Mouse (Mus musculus) neural tube, embryonic 11.5 days (tissue): Measurements from ENCODE around the gene Cbfa2t2. TPM values are rescaled to one million over a fixed set of nuclear protein-coding genes. Genes with fewer than 3 reads are reported as not detected.
A peak's percentile ranks its signal among the peaks of the same experiment; 100 is the strongest.

Source experiments
- ATAC-seq: fragments of 200-750 bp; cut with Nextera tagmentation; 2 replicates; pipeline ENCODE4 v1.8.0; 2017; ENCODE audit warnings: moderate number of reproducible peaks, mild to moderate bottlenecking, moderate TSS enrichment, moderate library complexity; ENCODE audit not compliant: insufficient read depth, low FRiP score, low TSS enrichment
- DNase-seq: peaks from one replicate; pipeline ENCODE4 v3.0.0-alpha.2; 2015; ENCODE audit warnings: low spot score
- H3K27ac ChIP-seq: fragments of 300-500 bp; sonication (generic); 2 replicates; pipeline ENCODE4 v1.5.1; 2014; ENCODE audit warnings: low read depth, mild to moderate bottlenecking, low read length
- H3K27me3 ChIP-seq: fragments of 300-500 bp; sonication (generic); 2 replicates; pipeline ENCODE4 v1.6.1; 2014; ENCODE audit warnings: mild to moderate bottlenecking, low read length, mixed read lengths; ENCODE audit not compliant: control insufficient read depth, insufficient read depth
- H3K36me3 ChIP-seq: fragments of 300-500 bp; sonication (generic); 2 replicates; pipeline ENCODE4 v1.6.1; 2014; ENCODE audit warnings: mild to moderate bottlenecking, low read length, moderate library complexity, mixed read lengths; ENCODE audit not compliant: control insufficient read depth, insufficient read depth
- H3K4me1 ChIP-seq: fragments of 300-500 bp; sonication (generic); 2 replicates; pipeline ENCODE4 v1.6.1; 2014; ENCODE audit warnings: low read length, mixed read lengths; ENCODE audit not compliant: control insufficient read depth, insufficient read depth
- H3K4me2 ChIP-seq: fragments of 300-500 bp; sonication (generic); 2 replicates; pipeline ENCODE4 v1.6.1; 2014; ENCODE audit warnings: low read depth, mild to moderate bottlenecking, moderate library complexity
- H3K4me3 ChIP-seq: fragments of 300-500 bp; sonication (generic); 2 replicates; pipeline ENCODE4 v1.5.1; 2014; ENCODE audit warnings: low read depth, low read length
- H3K9ac ChIP-seq: fragments of 300-500 bp; sonication (generic); 2 replicates; pipeline ENCODE4 v1.6.1; 2014; ENCODE audit warnings: mild to moderate bottlenecking, low read length
- H3K9me3 ChIP-seq: fragments of 300-500 bp; sonication (generic); 2 replicates; pipeline ENCODE4 v1.6.1; 2016; ENCODE audit warnings: low read length; ENCODE audit not compliant: control insufficient read depth
- WGBS: fragments of 180-500 bp; shearing (Covaris S2); extraction: QIAGEN DNeasy Blood & Tissue Kit; methylation state at CpG from one replicate; pipeline ENCODE4 v1.1.7; 2014; 5-methylcytosine and 5-hydroxymethylcytosine counted together
- polyA plus RNA-seq: library from polyadenylated mRNA; unstranded; fragments of >200 nt; fragmentation: Nextera tagmentation; extraction: Ambion mirVana; gene quantifications from 2 replicates; pipeline ENCODE4 v1.2.1, GENCODE M21; 2014

Cbfa2t2 gene
- polyA plus RNA-seq, 1 experiment from 2014 or later: 63.6 TPM

GRCm38 (mm10) chr2:154420942-154421731 lies 15.1 kb upstream of the Cbfa2t2 start:
- peaks cover 5% of the 10 kb centered on the region for H3K4me1 ChIP-seq

GRCm38 (mm10) chr2:154422181-154422580 lies 14.1 kb upstream of the Cbfa2t2 start:
- DNase-seq (no peak), ATAC-seq (no peak)
- Histone ChIP-seq H3K9me3 (no peaks in the 10 kb centered on the region), H3K4me1 (peaks cover 5% of the 10 kb centered on the region), H3K4me3 (no peak overlapping the region), H3K27me3 (no peaks in the 10 kb centered on the region), H3K36me3 (no peaks in the 10 kb centered on the region), H3K27ac (no peak overlapping the region), H3K9ac (no peak overlapping the region), H3K4me2 (no peak overlapping the region)
- WGBS: 73% methylated on average over 5 of the region's 5 CpGs

More at GRCm38 (mm10) chr2:154420942-154421731, 15.1 kb upstream of the Cbfa2t2 start:
- no peaks in the 10 kb centered on the region for H3K9me3 ChIP-seq
- H3K27ac ChIP-seq: peak overlapping the region; percentile 79
- no peak overlapping the region for H3K4me2 ChIP-seq
- H3K4me3 ChIP-seq: no peak overlapping the region
- DNase-seq: peak; percentile 74
- 21% methylated on average over 7 of the region's 7 CpGs for WGBS
- H3K27me3 ChIP-seq: no peaks in the 10 kb centered on the region
- H3K36me3 ChIP-seq: no peaks in the 10 kb centered on the region
- H3K9ac ChIP-seq: peak overlapping the region; percentile 3; the same call in 1 of the 2 replicates
- ATAC-seq: peak; percentile 90

- Histone ChIP-seq H3K4me2 (no peak overlapping the region), H3K4me3 (no peak overlapping the region), H3K9me3 (no peaks in the 10 kb centered on the region), H3K27ac (no peak overlapping the region), H3K27me3 (no peaks in the 10 kb centered on the region; the same call in 1 of the 2 replicates), H3K9ac (no peak overlapping the region), H3K4me1 (peaks cover 10% of the 10 kb centered on the region), H3K36me3 (no peaks in the 10 kb centered on the region)
- WGBS: 87% methylated on average over 2 of the region's 2 CpGs
- DNase-seq (no peak), ATAC-seq (no peak)
Measured at GRCm38 (mm10) chr2:154423548-154423947, 12.7 kb upstream of the Cbfa2t2 start.

- H3K4me3 ChIP-seq: no peak overlapping the region
- H3K4me2 ChIP-seq: no peak overlapping the region
- ATAC-seq (no peak), DNase-seq (no peak)
- H3K27ac ChIP-seq: peak overlapping the region; percentile 77; the same call in 1 of the 2 replicates
- H3K9ac ChIP-seq: no peak overlapping the region
- H3K27me3 ChIP-seq: no peaks in the 10 kb centered on the region; the same call in 1 of the 2 replicates
- H3K9me3 ChIP-seq: no peaks in the 10 kb centered on the region
- peaks cover 10% of the 10 kb centered on the region for H3K4me1 ChIP-seq
- no peaks in the 10 kb centered on the region for H3K36me3 ChIP-seq
- WGBS: 86% methylated on average over 3 of the region's 3 CpGs
Measured at GRCm38 (mm10) chr2:154425522-154425921, 10.8 kb upstream of the Cbfa2t2 start.

- WGBS: 1% methylated on average over 24 of the region's 25 CpGs
- H3K36me3 ChIP-seq: no peaks in the 10 kb centered on the region
- H3K27ac ChIP-seq: peak overlapping the region; percentile 77
- H3K4me2 ChIP-seq: peak overlapping the region; percentile 48
- no peaks in the 10 kb centered on the region; the same call in 1 of the 2 replicates for H3K27me3 ChIP-seq
- ATAC-seq (peak; percentile 89), DNase-seq (peak; percentile 80)
- H3K4me3 ChIP-seq: peak overlapping the region; percentile 24
- H3K4me1 ChIP-seq: peaks cover 7% of the 10 kb centered on the region; the same call in 1 of the 2 replicates
- H3K9me3 ChIP-seq: no peaks in the 10 kb centered on the region
- peak overlapping the region; percentile 52 for H3K9ac ChIP-seq
Measured at GRCm38 (mm10) chr2:154426188-154426904, 9.9 kb upstream of the Cbfa2t2 start.

GRCm38 (mm10) chr2:154426905-154427852 lies 9.1 kb upstream of the Cbfa2t2 start:
- Histone ChIP-seq H3K4me1 (0 out of 2 replicates have a peak, but pooled peaks cover 5% of the 10 kb centered on the region), H3K27me3 (no peaks in the 10 kb centered on the region; the same call in 1 of the 2 replicates), H3K9me3 (no peaks in the 10 kb centered on the region), H3K4me3 (peak overlapping the region; percentile 24; the same call in 1 of the 2 replicates), H3K4me2 (peak overlapping the region; percentile 48), H3K27ac (peak overlapping the region; percentile 77), H3K36me3 (no peaks in the 10 kb centered on the region), H3K9ac (peak overlapping the region; percentile 52)
- DNase-seq: no peak
- 0 out of 2 replicates have a peak, but pooled peaks have one; percentile 5 for ATAC-seq
- WGBS: 26% methylated on average over 11 of the region's 11 CpGs

- 15% methylated on average over 17 of the region's 17 CpGs for WGBS
- H3K9ac ChIP-seq: no peak overlapping the region
- peak overlapping the region; percentile 42; the same call in 1 of the 2 replicates for H3K27ac ChIP-seq
- 0 out of 2 replicates have a peak, but pooled peaks cover 5% of the 10 kb centered on the region for H3K4me1 ChIP-seq
- H3K9me3 ChIP-seq: no peaks in the 10 kb centered on the region
- no peaks in the 10 kb centered on the region; the same call in 1 of the 2 replicates for H3K27me3 ChIP-seq
- no peak for ATAC-seq
- H3K36me3 ChIP-seq: no peaks in the 10 kb centered on the region
- no peak overlapping the region for H3K4me2 ChIP-seq
- DNase-seq: peak; percentile 40
- no peak overlapping the region for H3K4me3 ChIP-seq
Measured at GRCm38 (mm10) chr2:154427853-154428360, 8.4 kb upstream of the Cbfa2t2 start.

- 0 out of 2 replicates have a peak, but pooled peaks cover 5% of the 10 kb centered on the region for H3K4me1 ChIP-seq
- H3K4me3 ChIP-seq: no peak overlapping the region
- H3K27ac ChIP-seq: no peak overlapping the region
- DNase-seq: no peak
- H3K9me3 ChIP-seq: no peaks in the 10 kb centered on the region
- H3K9ac ChIP-seq: no peak overlapping the region
- 98% methylated on average over 2 of the region's 2 CpGs for WGBS
- no peak for ATAC-seq
- no peaks in the 10 kb centered on the region for H3K36me3 ChIP-seq
- no peak overlapping the region for H3K4me2 ChIP-seq
- H3K27me3 ChIP-seq: no peaks in the 10 kb centered on the region; the same call in 1 of the 2 replicates
Measured at GRCm38 (mm10) chr2:154430566-154430965, 5.7 kb upstream of the Cbfa2t2 start.
